Mouse (Mus musculus) neutrophil, adult 5-6 weeks (primary cell): Measurements from ENCODE around the gene Serpina3m. TPM values are rescaled to one million over a fixed set of nuclear protein-coding genes. Genes with fewer than 3 reads are reported as not detected.
"Not testable (repeated sequence)": the region's sequence is repeated elsewhere in the genome, so short reads cannot be mapped to it uniquely, and the experiment has no call there.

Experiments used
- ATAC-seq: fragments of 151-379, 151-347 bp; 2 replicates; pipeline ENCODE4 v1.8.0; 2017; ENCODE audit warnings: mild to moderate bottlenecking, moderate TSS enrichment; ENCODE audit not compliant: insufficient number of reproducible peaks, poor library complexity, low FRiP score, severe bottlenecking; ENCODE audit errors: extremely low read depth
- total RNA-seq: library from RNA; stranded (forward); fragments of 200-1000 nt; gene quantifications from 2 replicates; pipeline ENCODE4 v1.2.3, GENCODE M21; 2017

Gene Serpina3m
- total RNA-seq = not detected in 2 replicates

DNA sequence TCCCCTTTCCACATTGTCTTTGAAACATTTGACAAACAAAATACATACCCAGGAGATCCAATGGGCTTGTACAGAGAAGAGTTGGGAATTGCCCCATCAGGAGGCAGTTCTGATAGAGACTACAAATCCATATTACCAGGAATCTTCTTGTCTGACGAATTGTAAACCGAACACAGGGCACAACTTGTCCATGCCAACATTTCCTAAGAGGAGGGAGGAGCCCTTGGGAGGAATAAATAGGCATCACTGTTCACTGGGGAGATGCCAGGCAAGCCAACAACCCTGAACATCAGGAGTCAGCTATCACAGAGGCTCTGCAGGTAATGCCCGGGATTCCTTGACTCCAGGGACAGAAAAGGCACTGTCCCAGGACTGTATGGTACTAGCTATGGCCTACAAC is at the start of gene Serpina3m, which contains the start of gene Serpina3k:
Gene Serpina3m (plus strand): TSS at position 261 of the 400 bp plus-strand sequence.
Gene Serpina3k (plus strand): TSS at position 261 of the 400 bp plus-strand sequence.
- not testable (repeated sequence) for ATAC-seq

DNA sequence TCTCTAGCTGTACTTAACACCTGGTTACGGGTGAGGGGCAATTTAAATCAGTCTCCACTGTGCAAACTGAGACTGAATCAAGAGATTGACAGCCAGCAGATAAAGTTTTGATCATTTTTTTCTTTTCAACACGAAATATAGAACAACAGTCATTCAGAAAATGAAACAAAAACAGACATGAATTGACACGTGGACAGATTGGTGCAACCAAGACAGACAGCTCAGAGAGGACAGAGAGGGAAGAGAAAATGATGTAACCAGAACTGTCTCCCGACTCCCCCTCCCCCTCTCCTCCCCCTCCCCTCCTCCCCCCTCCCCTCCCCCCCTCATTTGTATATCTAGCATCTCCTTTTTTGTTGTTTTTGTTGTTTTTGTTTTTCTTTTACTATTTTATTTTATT is 48.4 kb upstream of the Serpina3m start:
- ATAC-seq = no peak

DNA sequence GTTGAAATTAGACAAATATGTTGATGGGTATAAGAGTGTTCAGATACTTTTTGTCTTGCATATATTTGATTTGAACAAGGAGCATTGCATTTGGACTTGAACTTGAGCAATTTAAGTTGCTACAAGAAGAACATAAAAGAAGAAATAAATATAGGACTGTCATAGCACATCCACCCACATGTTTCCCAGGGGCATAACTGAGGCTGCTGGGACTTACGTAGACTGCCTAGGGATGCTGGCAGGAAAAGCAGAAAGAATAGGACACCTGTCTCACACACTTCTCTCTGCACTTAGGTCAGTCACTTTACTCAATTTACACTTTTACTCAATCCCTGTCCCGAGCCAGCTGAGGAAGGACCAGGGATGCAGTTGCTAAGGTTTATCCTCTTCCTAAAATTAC is 44.3 kb upstream of the Serpina3m start:
- ATAC-seq = no peak

DNA sequence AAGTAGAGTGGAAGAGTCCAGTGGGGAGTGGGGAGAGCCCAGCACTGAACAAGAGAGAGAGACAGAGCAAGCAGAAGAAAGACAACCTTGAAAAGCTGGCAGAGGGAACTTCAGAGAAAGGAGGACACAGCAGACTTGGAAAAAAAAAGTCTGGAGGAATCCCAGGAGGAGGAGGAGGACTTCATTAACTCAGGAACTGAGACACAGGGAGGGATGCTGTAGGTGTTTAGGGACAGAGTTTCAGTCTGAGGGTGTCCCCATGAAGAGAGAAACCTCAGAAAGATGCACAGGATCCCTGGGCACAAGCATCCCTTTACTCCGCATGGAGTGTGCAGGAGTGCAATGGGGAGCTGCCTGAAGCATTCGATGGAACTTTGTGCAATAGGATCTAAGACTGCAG is 40.2 kb upstream of the Serpina3m start:
- no peak for ATAC-seq

DNA sequence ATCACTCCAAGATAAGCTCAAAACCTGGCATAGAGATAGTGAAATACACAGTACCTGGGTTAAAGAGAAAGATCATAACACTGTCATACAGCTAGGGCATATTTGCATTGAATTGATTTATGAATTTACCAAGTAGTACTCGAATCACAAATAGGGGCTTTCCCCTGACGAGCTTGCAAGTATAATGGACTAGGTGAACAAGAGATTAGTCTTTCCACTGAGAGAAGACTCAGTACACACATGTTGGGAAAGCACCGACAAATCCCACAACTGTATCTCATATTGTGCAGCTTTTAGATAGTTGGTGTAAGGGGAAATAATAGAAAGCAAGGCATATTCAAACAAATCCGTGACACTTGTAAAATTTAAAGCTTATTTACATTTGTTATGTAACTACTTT is 32.3 kb upstream of the Serpina3m start:
- ATAC-seq = no peak

DNA sequence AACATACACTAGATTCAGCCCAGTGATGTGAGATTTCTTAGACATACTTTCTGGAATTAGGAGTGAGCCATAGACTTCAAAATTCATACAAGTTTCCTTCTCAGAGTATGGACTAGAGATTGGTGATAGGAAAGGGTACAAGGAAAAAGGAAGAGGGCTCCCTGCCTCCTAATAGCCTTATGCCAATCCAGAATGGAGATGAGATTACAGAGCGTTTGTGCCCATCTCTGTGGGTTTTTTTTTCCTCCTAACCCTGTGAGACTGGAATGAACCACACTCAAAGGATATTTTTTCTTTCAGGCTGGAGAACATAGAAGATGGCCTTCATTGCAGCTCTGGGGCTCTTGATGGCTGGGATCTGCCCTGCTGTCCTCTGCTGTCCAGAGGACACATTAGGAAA is 24.0 kb upstream of the Serpina3m start, which contains the start of gene Serpina3j:
Gene Serpina3j (plus strand): TSS at position 301 of the 400 bp plus-strand sequence.
- no peak for ATAC-seq

DNA sequence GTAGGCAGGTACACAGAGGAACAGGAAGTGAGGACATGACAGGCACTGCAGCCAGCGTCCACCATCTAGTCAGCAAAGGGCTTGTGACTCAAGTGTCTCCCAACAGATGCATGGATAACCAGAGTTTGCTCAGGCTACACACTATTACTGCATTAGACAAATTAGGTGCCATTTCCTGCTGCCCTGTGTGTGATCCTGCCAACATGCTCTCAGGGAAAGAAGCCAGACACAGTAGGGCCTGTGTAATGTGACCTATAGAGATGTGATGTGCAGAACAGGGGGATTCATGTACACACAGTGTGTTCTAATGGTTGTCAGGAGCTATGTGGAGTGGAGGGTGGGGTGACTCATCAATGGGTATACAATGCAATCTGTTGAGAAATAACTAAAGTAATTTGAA is 15.8 kb upstream of the Serpina3m start:
- ATAC-seq = no peak

DNA sequence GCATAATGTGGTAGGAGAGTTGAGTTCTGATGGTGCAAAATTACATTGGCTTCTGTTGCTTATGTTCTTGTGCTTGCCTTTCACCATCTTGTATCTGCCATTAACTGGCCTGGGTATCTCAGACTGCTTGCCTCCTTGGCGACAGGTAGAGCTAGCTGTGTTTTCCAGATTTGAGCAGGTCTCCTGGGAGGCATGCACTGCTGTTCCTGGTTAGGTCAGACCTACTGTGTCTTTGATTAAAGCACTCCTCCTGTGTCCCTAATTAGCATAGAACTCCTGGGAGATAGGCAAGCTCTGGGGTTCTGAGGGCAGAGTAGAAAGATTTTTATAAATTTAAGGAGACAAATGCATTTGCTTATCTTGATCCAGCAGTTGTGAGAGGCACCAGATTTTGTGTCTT is 6.6 kb upstream of the Serpina3m start:
- ATAC-seq = no peak

DNA sequence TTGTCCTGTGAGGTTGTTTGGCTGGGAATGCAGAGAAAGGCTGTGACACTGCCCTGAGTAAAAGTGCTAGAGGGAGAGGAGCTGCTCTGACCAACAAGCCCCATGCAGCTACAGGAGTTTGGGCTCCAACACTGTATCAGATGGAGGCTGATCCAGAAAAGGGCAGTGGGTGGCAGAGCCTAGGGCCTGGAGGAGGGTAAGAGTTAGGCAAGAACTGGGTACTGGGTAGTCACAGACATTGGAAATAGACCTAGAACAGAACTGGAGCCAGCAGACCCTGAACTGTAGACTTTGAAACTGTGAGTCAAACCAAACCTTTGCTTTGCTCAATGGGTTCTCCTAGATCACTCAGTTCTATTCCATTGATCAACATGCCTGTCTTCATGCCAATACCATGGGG is 1.4 kb upstream of the Serpina3m start:
- not testable (repeated sequence) for ATAC-seq

DNA sequence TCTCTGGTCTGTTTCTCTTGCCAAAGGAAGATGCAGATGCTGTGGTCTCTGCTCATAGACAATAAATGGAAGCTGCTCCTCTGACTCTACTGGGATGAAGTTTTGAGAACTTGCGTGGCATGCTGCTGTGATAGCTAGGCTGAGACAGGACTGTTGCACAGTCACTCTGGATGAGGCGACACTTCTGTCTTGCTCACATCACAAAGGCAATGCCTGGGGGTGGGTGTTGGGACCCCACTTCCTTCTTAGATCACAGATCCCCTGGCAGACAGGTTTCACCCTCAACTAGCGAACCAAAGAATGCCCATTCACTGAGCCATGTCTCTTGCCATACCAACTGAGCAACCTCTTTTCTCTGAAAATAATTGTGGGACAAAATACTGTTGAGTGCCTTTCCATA is 419 bp downstream of the Serpina3m start:
- no peak for ATAC-seq

DNA sequence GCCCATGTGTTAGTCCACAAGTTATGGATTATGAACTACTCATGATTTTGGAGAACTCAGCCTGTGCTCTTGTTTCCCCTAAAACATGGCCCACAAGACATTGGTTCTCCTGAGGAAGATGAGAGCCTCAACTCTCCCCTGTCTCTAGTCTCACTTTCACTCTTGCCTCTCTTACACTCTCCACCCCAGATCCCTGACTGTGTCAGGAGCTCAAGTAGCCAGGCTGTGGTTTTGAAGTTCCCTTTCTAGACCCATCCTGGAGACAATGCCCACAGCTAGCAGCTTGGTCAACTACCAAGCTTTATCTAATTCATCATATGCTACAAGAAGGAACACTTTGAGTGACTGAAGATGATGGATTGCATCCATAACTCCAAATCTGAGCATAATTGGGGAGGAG is 4.2 kb downstream of the Serpina3m start:
- not testable (repeated sequence) for ATAC-seq

DNA sequence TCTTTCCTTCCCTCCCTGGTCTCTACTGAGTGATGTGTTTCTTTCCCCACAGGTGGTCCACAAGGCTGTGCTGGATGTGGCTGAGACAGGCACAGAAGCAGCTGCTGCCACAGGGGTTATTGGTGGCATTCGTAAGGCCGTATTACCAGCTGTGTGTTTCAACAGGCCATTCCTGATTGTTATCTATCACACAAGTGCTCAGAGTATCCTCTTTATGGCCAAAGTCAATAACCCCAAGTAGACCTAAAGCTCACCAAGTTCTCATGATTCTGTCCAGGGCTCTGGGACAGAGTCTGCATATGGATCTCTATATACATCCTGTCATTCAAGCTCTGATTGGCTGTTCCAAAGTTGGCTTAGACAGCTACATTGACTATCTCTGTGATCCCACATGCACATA is 6.9 kb downstream of the Serpina3m start:
- no peak for ATAC-seq

DNA sequence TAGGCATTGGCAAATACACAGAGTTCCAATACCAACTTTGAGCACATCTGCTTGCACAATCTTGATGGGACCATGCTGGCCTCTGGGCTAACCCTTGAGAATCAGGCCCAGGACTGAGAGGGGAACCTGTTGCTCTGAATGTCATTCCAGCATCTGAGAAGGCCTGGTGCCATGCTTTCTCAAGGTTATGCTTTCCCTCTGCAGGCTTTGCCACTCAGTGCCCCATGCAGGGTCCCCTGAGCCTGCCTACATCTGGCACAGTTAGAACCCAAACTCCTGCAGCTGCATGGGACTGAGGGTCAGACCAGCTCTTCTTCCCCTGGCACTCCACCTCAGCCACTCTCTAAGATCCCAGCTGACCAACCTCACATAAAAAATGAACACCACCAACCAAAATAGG is 7.4 kb downstream of the Serpina3m start:
- ATAC-seq = no peak

DNA sequence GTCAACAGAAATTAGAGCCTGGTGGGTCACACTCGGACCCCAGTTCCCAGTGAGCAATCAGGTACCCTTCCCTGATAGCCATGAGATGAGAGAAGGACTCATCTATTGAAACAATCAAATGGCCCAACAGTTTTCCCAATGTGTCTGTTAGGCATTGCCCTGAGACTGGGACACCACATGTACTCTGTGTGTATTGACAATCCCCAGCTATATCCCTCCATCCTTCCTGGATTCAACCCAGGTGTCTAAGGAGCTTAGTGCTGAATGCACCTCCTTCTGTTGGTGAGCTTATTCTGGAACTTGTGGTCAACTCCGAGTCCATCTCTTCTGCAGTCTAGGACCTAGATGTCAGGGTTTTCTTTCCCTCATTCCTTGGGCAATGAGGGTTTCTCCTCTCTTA is 8.8 kb downstream of the Serpina3m start:
- no peak for ATAC-seq

DNA sequence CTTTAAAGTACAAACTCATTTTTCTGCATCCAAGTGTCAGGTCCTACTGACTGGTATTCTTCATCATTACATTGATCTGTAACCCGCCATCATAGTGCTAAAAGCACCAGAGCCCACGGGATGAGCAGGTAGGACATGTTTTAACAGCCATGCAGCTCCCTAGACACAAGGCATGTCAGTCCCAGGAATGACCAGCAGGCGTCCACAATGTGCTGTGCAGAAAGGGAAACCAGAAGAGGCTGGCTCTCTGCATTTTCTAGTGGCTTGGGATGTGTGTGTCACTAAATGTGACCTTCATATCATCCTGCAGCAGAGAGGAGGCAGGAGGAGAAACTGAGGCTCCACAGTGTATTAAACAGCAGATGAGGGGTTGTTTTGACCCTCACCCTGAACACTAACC is 13.5 kb downstream of the Serpina3m start:
- ATAC-seq = not testable (repeated sequence)

DNA sequence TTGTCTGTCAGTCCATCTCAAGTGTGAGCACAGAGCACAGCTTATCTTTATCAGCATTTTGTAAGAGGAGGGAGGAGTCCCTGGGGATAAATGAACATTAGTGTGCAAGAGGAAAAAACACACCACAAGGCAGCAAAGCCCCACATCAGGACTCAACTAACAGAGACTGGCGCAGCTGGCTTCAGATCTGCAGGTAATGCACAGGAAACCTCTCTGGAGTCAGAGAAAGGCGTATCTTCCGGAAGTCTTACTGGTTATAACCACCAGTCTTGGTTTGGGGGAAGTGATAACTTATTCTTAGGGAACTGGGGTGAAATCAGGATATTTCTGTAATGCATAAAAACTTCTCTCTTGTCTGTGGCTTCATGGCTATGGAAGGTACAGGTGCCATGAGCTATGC is 17.7 kb downstream of the Serpina3m start:
- ATAC-seq = no peak

DNA sequence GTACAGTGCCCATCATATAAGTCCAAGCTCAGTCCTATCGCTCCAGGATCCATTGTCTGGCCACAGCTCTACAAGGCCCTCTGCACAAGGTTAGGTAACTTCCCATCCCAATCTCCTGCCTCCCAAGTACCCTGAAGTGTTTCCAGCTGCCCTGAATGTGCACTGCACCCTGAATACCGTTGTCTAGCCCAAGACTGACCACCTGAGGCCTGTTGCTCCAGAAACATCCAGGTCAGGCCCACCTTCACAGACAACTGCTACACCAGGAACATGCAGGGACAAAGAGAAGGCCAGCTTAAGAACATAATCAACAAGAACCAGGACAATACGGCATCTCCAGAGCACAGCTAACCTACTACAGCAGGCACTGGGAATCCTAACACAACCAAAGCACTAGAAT is 31.7 kb downstream of the Serpina3m start:
- no peak for ATAC-seq

DNA sequence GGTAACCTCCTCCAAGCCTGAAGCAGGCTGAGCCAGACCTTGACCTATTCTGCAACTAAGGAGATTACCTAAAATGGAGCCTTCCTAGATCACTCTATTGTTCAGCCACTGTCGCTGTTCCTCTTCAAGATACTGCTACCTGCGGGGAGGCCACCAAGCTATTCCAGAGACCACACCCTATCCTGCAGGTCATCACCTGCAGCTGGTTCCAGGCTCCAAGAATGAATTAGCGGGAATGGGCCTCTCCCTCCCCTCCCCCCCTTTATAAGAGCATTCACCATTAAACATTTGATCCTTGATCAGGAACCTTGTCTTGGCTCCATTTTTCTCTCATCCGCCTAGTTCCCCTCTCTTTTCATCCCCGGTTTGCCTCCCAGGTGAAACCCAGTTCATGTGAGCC is 38.9 kb downstream of the Serpina3m start:
- ATAC-seq = not testable (repeated sequence)

DNA sequence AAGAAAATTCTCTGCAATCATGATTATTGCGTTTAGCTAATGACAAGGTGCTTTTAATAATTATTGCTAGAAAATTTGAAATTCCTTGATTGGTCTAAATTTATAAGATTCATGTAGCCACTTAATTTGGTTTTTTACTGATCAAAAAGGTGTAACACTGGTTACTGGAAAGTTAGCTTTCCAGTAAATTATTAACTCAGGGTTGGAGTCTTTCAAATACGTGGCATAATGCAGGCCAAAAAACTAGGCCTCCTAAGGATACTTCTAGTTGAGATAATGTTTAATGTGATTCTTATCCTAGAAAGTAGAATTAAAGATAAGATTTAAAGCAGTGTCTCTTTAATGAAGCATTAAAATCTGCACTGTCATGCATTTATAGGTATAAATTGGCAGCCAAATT is 40.1 kb downstream of the Serpina3m start:
- ATAC-seq = not testable (repeated sequence)

DNA sequence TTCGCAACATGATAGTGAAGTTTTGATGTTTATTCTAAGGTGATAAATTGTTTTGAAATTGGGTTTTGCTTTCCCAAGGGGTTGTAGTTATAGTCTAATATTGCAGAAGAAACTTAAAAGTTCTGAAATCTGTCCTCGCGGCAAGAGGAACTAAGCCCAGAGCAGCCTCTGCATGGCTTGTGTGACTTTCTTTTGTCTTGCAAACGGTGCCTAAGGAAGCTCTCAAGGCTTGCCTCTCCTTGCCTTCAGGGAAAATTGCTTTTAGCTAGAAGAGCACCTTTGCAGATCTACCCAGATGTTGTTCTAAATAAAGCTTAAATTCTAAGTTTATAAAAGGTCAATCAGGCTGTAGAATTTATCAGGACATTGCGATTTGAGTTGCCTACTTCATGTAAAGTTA is 40.5 kb downstream of the Serpina3m start:
- ATAC-seq = not testable (repeated sequence)

DNA sequence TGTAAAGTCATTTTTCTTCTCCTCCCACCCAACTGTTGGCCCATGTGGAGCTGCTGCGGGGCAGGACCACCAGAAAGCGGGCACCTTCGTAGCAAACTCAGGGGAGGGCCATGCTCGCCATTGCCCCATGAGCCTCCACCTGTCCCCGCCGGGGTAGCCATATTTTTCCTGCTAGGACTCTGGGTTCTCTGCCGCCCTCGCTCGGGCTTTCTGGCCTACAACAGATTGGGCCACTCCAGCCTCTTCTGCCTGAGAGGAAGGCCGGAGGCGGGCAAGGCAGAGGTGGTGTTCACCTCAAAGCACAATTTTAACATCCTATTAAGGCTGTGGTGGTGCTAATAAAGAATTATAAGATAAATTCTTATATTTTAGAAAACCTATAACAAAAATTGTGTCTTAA is 41.6 kb downstream of the Serpina3m start:
- no peak for ATAC-seq
